Mouse (Mus musculus): ENCODE measurements around the gene Olfr1180.
"Not testable (repeated sequence)": the region's sequence is repeated elsewhere in the genome, so short reads cannot be mapped to it uniquely, and the experiment has no call there.

Olfr1180 gene

DNA sequence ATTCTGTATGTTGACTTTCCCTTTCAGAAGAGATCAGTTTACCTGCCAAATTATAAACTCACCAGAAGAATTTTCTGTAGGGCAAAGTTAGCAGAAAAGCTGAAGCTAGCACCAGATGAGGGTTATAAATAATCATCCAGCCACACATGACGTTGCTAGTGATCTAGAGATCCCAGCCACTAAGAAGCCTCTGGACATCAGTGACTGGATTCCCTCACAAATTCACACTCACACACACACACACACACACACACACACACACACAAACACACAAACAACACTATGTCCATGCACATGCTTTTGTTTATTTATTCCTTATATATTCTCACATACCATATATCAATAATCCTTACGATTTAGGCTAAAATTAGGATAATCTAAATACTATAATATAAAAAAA lies at the start of gene Olfr1180:
Olfr1180 (minus strand) TSS at position 101 of the 400 bp plus-strand sequence.
- POLR2A ChIA-PET = no interaction called here
- CTCF ChIA-PET = no interaction called here

DNA sequence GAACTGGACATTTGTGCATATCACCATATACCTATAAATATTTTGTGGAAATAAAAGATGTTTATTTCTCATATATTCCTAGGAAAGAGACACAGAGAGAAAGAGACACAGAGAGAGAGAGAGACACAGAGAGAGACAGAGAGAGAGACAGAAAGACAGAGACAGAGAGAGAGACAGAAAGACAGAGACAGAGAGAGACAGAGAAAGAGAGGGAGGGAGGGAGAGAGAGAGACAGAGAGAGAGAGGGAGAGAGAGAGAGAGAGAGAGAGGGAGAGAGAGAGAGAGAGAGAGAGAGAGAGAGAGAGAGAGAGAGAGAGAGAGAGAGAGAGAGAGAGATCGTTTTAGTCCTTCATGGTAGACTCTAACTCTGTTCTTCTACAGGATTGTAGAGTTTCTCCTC lies 35.6 kb upstream of the Olfr1180 start, which contains the start of gene Olfr1183:
Olfr1183 (plus strand) TSS at position 301 of the 400 bp plus-strand sequence.
- POLR2A ChIA-PET, CTCF ChIA-PET: not testable (repeated sequence)

GRCm38 (mm10) chr2:88449031-88449430 lies 30.1 kb upstream of the Olfr1180 start, which contains the start of gene Gm13757:
TSS of gene Gm13757 (minus strand) at chr2:88449131.
- POLR2A ChIA-PET = no interaction called here

GRCm38 (mm10) chr2:88426071-88426470 lies 7.1 kb upstream of the Olfr1180 start, which contains the start of gene Olfr1181:
TSS of gene Olfr1181 (minus strand) at chr2:88426171.
- POLR2A ChIA-PET = no interaction called here
- CTCF ChIA-PET = no interaction called here

More at GRCm38 (mm10) chr2:88449031-88449430, 30.1 kb upstream of the Olfr1180 start, which contains the start of gene Gm13757:
- CTCF ChIA-PET = no interaction called here

- POLR2A ChIA-PET = no interaction called here
- CTCF ChIA-PET = no interaction called here
Measured at GRCm38 (mm10) chr2:88406353-88406752, 12.6 kb downstream of the Olfr1180 start, which contains the start of gene Olfr1179. TSS of gene Olfr1179 (minus strand) at chr2:88406453.

DNA sequence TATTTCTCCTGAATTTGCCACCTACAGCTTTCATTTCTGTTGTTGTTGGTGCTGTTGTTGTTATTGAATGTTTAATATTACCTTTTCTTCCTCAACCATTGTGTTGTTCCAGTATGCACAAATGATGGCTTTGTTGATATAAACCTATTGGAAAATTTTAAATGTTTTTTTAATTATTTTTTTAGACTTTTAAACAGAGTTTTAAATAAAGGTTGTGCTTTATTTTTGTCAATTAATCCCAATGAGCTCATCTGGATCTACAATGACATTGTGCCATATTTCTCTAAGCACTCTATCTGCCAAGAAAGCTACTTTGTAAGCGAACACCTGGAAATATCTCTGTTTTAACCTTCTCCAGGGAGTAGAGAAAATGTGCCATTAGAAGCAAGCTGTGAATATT lies 32.2 kb downstream of the Olfr1180 start, which contains the start of gene Olfr1178:
Olfr1178 (plus strand) TSS at position 301 of the 400 bp plus-strand sequence.
- POLR2A ChIA-PET = no interaction called here
- CTCF ChIA-PET = no interaction called here

Measured in embryonic stem cell, embryonic (primary cell).